Mouse (Mus musculus) urinary bladder, adult 18-20 months (tissue): ENCODE results near the gene Col11a2.
"Not testable (repeated sequence)": the region's sequence is repeated elsewhere in the genome, so short reads cannot be mapped to it uniquely, and the experiment has no call there.

Source experiments
- DNase-seq, 2 experiments: peaks; one replicate each; pipeline ENCODE4 v3.0.0; 2022; ENCODE audit warnings: low spot score in 2 of 2, mixed read lengths in 2 of 2

The Col11a2 gene

DNA sequence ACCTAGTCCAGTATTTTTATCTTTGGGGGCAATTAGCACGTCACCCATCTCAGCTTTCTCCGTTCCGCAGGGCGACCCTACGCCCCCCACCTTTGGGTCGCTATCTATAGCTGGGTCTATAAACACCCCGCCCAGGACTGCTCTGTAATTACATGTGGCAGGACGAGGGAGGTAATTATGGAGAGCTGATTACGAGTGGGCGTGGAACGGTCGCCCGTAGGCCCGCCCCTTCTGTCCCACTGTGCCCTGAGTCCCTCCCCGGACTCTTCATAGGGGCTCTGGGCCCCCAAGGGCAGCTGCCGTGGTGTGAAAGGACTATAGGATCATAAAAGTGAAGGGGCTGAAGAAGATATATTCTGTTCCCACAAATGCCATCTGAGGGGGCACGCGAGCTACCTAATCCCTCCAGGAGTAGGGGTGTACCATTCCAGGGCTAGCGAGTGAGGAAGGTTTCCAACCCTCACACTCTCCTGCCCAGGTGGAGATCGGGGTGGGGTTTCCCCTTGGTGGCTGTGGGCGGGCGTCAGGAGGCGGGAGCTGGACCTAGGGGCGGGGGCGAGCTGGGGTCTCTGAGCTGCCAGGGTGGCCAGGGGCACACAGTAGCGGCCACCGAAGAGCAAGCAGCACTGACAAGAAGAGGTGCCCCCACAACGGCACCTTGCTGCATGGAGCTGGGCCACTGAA, at the start of gene Col11a2:
TSS of gene Col11a2 (plus strand) at position 560 of the 684 bp plus-strand sequence.
- no peak for DNase-seq

DNA sequence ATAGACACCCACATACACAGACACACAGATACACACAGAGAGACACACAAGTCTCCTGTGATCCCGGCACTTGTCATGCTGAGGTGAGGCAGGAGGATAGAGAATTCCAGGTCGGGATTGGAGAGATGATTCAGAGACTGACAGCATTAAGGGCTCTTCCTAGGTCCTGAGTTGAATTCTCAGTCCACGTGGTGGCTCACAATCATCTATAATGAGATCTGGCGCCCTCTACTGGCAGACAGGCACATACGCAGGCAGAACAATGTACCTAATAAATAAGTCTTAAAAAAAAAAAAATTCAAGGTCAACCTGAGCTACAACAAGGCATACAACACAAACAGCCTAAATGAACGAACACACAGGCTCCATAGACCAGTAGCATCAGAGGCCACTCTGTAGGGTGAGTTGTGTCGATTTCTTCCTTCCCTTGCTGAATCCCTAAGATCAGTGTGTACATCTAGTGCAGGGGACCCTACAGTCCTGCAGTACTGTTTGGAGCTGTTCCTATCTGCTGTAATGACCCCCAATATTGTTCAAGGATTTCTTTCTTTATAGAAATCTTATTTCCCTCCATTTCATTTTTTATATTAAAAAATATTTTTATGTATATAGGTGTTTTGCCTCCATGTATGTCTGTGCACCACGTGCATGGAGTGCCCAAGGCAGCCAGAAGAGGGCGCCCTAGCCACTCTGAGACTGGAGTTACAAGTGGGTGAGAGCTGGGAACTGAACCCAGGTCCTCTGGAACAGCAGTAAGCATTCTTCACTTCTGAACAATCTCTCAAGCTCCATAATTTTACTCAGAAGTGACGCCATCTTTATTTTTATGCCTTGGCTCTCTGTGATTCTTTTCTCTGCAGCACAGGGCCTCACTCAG, 47.2 kb upstream of the Col11a2 start:
- no peak for DNase-seq

DNA sequence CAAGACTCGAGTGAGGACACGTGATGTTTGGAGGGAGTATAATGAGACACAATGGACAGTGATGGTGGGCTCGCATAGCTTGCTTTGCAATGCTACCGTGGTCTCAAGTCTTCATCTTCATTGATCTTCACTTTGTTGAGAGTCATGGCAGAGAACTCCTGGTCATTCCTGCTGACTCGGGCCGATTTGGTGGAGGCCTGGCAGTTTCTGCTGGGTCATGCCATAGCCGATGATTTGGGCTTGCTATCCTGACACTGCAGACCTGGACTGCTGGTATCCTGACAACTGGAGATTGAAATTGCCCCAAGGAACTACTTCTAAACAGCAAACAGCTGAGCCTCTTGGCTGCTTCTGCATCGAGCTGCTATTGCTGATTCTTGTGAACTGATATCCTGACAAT, 44.3 kb upstream of the Col11a2 start:
- no peak for DNase-seq

DNA sequence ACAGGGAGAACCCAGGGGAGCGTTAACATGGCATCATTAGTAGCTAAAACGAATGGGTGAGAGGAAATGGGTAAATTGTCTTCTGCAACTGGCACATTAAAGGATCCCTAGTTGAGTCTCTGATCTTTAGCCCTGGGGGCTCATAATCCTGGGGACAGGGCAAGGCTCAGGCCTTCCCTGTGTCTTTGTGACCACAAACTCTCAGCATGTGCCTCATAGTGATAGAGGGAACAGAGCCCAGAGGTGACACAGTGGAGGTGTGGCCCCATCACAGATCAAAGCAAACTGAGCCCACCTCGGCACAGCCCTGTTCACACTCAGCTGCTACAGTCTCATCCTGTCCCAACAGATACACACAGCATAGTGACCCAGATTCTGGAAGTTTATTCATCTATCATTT, 43.6 kb upstream of the Col11a2 start:
- DNase-seq, result no peak

DNA sequence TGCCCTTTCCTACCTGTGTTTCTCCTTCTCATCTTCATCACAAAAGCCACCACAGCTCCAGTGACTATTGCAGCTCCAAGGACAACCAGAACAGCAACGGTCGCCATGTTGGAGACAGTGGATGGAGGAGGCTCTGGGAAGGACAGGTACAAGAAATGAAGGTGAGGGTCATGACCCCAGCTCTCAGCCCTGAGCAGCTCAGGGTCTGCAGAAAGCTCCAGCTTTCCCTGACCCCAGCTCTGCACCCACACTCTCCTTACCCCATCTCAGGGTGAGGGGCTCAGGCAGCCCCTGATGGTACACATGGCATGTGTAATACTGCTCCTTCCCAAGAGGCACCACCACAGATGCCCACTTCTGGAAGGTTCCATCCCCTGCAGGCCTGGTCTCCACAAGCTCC, 42.2 kb upstream of the Col11a2 start:
- not testable (repeated sequence) for DNase-seq

DNA sequence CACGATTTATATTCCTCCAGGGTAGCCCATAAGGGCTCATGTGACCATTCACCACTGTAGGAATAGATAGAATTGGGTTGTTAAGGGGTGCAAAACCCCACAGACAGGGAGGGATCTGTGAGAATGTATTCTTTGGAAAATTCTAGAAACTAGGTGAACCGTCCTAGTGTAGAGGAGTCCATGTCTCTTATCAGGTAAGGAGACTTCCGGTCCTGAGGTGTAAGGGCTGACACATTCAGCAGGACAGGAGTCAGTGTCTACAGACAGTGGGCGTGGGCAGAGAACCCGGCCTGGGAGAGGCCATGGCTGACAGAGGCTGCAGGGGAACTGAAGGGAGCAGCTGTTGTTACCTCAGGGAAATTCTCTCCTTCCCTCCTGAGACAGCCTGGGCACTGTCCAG, 40.5 kb upstream of the Col11a2 start:
- not testable (repeated sequence) for DNase-seq

DNA sequence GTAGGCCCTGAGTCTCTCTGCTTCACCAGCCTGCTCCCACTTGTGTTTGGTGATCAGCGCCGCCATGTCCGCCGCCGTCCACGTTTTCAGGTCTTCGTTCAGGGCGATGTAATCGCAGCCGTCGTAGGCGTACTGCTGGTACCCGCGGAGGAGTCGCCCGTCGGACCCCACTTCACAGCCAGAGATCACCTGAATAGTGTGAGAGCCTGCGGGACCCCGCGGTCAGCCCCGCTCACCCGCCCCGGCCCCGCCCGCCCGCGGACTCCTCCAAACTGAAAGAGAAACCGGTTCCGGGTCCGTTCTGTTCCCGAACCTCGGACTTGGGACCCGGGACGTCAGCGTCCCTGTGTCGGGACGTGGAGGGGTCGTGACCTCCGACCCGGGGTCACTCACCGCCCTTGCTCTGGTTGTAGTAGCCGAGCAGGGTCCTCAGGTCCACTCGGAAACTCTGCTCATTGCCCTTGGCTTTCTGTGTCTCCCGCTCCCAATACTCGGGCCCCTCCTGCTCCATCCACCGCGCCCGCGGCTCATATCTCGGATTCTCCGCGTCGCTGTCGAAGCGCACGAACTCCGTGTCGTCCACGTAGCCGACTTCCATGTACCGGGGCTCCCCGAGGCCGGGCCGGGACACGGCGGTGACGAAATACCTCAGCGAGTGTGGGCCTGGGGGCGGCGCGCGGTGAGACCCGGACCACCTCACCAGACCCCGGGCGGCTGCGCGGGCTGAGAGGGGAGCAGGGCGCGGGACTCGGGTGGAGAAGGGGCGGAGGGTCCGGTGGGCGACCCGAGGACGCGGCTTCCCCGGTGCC, 39.7 kb upstream of the Col11a2 start:
- DNase-seq, result no peak

DNA sequence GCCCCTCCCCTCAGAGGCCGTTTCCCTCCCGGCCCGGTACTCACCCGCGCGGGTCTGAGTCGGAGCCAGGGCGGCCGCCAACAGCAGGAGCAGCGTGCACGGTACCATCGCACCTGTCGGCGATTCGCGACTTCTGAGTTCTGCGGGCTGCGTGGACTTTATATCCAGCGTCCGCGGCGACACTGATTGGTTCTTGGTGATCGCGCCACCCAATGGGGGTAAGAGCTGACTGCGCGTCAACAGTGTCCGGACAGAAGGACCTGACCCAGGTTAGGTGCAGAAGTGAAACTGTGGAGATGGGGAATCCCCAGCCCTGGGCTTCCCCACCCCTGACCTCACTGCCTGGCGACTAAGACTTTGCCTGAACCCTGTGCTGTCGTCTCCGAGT, 39.1 kb upstream of the Col11a2 start, which contains the start of gene H2-K1:
TSS of gene H2-K1 (minus strand) at position 198 of the 388 bp plus-strand sequence.
- peak; percentile 90 to 91 for DNase-seq

DNA sequence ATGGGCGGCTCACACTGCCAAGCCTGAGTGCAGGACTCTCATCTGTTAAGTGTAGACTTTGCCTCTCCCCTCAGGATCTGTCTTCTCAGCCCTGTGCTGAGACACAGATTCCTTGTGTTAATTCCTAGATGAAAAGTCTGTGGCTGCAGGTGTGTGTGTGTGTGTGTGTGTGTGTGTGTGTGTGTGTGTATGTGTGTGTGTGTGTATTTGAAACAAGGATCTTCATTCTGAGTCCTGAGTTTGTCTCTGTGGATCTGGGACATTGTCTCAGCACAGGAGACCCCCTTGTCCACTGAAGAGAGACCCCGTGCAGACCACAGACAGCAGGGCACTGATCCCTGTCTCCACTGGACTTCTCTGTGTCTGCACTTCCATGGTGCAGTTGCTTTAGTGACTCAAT, 38.4 kb upstream of the Col11a2 start:
- DNase-seq, result not testable (repeated sequence)

DNA sequence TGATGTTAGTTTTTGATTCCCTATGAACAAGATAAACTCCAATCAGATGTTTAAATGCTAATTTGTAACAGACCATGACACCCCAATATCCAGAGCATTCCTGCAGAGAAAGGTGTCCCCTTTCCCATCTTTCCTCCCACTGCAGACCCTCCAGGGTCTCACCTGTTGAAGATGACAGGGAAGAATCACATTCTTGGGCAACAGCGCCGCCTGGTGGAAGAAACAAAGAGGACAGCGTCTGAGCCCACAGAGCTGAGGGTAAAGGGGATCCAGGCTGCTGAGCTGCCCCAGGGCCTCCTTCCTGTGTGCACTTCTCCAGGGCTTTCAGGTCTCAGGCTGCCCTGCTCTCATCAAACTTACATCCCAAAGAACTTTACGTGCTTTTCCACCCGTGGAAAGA, 35.8 kb upstream of the Col11a2 start:
- DNase-seq, result no peak

DNA sequence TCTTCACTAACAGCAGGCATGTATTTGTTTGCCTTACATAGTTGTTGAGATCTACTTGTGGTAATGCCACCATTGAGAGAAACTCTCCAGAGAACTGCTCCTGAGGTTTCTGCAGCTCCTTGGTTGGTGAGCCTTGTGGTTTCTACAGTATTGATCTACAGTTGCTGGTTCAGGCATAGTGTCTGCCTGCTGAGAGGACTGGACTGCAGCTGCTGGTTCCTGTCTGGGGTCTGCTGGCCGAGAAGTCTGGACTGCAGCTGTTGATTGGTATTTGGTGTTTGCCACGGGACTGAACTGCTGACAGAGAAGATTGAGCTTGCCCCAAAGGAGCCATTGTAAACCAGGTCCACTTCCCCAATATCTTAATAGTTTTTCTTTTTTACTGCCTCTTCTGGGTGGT, 32.7 kb upstream of the Col11a2 start:
- no peak for DNase-seq

DNA sequence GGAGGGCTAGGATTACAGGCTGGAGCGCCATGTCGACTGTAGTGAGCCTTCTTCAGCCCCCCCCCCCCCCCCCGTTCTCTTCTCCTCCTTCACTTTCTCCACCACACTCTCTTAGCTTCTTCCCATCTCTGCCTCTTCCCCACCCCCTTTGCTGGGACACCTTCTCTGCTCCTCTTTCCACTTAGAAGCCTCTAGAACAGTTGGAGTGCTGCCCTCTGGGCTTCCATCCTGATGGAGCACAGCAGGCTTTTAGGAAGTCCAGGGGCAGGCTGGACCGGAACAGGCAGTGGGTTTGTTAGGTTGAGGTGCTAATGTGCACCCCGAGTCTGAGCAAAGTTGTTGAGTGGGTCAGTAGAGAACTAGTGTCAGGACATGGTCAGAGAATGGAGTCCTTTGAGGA, 29.1 kb upstream of the Col11a2 start:
- no peak for DNase-seq

DNA sequence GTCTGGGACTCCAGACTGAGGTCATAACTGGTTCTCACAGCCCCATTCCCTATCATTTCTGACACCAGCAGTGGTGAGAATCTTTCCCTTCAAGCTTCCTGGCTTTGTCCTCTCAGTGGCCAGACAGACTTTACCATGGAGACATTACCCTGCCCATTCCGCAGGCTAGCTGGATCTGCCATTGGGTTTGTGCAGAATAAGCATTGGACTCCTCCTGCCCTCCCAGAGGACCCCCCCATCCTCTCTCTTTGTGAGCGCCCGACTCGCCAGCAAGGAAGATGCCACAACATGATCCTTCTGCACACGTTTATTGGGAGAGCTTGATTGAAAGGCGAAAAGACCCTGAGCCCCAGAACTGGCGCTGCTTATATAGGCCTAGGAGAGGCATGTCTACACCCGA, 25.8 kb upstream of the Col11a2 start:
- DNase-seq, result no peak

DNA sequence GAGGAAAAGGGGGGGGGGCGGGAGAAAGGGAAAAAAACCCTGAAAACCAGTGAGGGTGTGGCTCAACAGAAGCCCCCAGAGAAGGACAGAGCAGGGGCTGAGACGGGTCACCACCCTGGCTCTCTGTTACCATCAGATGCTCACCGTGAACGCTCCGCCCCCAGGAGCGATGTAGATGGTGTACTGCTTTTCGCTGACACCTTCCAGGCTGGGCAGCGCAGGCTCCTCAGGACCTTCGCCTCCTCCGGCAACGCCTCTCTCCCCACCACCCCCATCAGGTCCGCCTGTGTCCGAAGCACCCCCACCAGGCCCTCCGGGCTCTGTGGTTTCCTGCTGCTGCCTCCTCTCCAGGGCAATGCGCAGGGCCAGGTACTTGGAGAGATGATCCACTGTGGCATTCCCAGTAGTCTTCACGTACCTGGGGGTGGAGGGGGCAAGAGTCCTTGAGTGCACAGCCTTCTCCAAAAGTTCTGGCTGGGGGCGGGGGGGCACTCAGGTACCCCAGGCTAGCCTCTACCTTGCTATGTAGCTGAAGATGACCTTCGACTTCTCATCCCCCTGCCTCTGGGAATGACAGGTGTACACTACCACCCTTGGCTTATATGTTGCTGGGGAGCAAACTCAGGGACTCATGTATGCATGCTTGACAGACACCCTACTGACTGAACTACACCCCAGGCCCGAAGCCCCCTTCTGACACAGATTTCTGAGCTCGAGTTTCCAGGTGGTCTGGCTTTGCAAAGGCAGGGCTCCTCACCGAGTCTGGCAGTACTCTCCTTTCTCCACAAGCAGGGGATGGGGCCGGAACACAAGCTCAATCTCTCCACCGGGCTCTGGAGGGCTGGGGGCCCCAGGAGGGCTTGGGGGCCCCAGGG, 17.5 kb upstream of the Col11a2 start:
- no peak for DNase-seq

DNA sequence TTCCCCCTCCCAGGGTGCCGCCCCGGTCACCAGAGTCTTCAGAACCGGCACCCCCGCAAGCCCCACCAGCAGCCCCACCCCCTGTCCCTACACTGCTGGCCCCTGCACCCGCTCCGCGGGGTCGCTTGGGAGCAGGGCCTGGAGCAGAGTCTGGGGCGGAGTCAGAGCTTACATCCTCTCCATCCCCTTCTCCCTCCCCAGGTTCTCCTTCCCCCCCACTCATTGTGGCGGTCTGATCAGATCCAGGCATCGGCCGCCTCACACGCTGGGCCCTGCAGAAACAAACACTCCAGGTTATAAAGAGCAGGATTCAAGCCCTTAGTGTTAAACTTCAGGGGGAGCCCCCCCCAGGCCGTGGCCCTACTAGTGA, 16.8 kb upstream of the Col11a2 start:
- DNase-seq, result no peak

DNA sequence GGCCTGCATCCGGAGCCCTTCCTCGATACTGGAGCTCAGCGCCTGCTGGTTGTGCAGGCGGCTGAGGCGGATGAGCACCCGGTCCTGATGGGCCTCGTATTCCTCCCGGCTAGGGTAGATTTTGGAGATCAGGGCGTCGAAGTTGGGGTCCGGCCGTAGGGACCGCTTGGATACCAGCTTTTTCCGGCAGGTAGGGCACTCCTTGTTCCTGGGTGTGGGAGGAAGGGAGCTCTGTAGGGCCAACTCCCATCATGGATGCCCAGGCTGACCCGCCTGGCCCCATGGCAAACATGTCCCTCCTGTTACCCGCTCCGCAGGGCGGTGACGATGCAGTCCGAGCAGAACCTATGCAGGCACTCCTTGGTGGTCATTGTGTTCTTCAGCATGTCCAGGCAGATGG, 16.2 kb upstream of the Col11a2 start:
- DNase-seq, result no peak

DNA sequence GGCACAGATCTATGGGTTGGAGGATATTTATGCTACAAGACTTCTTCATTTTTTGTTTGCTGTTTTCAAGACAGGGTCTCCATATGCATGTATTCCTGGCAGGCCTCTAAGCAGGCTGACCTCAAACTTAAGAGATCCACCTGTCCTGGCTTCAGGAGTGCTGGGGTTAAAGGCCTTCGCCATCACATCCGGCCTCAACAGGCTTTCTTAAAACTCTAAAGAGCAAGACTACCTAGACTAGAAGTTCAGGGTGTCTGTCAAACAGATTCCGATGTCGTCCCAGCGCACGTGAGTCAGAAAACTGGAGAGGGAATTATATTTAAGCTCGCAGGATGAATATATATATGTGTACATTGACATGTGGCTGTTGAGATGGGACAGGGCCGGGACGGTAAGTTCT, 15.6 kb upstream of the Col11a2 start:
- DNase-seq, result no peak

DNA sequence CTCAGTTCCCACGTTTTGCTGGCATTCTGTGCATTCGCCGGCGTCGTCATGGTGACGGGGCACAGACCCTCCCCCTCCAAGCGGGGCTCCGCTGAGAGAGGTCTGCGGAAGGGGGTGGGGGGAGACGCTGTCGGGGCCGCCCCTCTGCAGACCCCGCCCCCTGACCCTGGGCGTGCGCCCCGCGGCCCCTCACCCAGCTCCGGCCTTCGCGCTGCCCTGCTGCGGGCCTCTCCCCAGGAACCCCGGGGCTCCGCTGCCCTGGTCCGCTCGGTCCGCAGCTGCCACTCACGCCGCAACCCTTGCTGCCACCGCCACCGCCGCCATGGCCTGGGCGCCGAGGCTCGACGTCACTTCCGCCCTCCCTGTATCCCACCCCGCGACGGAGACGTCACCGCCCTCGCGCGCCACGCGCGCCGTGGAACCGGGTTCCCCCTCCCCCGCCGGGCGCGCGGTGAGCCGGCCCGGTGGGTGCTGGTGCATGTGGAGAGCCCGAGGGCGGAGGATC, 14.9 kb upstream of the Col11a2 start, which contains the start of gene Ring1:
TSS of gene Ring1 (minus strand) at position 364 of the 505 bp plus-strand sequence.
- peak; percentile 78 to 89 for DNase-seq

DNA sequence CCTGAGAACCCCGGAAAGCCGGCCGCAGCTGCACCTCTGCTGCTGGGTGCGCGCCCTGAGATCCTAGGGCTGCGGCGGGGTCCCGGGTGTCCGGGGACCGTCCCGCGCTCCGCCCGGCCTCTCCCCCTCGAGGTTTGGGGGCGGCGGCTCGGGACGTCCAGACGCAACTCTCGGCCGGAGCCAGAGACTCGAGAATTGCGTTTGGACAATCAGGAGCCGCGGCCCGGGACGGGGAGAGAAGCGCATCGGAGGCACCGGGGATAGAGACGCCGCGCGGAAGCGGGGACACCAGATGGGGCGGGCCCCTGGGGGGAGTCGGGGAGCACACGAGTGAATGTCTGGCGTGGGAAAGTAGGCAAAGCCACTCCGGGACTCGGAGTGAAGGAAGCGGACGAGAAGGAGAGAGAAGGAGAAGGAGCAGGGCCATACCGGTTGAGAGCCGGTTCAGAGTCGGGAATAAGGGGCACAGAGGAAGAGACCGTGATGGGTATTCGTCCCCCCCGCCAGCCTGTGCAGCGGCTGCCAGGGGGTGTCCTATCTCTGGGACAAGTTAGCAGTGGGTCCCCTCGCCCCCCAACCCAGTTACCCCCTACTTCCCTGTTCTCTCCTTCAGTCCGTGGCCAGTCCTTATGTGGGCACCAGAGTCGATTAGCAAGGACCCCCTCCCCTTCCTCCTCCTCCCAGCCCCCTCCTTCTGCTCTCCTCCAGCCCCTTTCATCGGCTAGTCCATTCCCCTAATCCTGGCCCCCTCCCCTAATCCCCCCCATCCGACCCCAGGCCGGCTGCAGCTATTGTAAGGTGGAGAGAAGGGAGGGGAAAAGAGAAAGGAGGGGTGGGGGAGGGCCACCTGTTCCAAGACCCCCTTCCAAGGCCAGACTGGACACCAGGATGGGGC, 14.1 kb upstream of the Col11a2 start:
- DNase-seq, result no peak

DNA sequence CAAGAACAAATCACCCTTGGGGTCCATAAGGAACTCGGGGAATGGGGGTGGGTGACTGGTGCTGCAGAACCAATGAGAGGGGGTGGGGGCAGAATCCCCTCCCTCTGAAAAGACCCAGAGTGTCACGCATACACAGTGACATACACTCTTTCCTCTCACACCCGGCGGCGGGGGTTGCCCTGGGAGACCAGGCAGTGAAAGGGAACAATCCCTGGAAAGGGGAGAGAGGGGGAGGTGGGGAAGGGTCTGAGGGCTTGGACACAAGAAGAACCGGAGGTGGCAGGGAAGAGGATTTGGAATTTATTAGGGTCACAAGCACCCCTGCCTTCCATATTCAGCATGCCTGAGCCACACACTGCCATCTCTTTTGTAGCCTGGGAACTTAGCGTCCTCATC, 13.5 kb upstream of the Col11a2 start:
- no peak for DNase-seq
